Mouse (Mus musculus) C2C12 (cell line): ENCODE results near the gene Rbm6.

Experiments
- CTCF ChIP-seq: IDR thresholded peaks from one replicate; pipeline ENCODE4 v1.5.1; 2011; ENCODE audit not compliant: control insufficient read depth, insufficient read depth, insufficient read length
- USF1 ChIP-seq: IDR thresholded peaks from one replicate; pipeline ENCODE4 v1.6.1; 2011; ENCODE audit warnings: low read depth, mild to moderate bottlenecking, control low read depth, moderate library complexity

GRCm38 (mm10) chr9:107907801-107908120 is 34.7 kb upstream of the Rbm6 start:
- TF ChIP-seq CTCF (no peak), USF1 (no peak)
